Mouse (Mus musculus) gonadal fat pad, adult 2 months (tissue): ENCODE measurements around the gene Gadd45g. TPM values are rescaled to one million over a fixed set of nuclear protein-coding genes. Genes with fewer than 3 reads are reported as not detected.
"Not testable (repeated sequence)": the region's sequence is repeated elsewhere in the genome, so short reads cannot be mapped to it uniquely, and the experiment has no call there.

Source experiments
- DNase-seq: peaks from one replicate; pipeline ENCODE4 v3.0.0-alpha.2; 2012; ENCODE audit warnings: low read depth
- polyA plus RNA-seq: library from polyadenylated mRNA; depleted of rRNA; stranded (reverse); fragments of >200 nt; gene quantifications from 2 replicates; pipeline ENCODE4 v1.2.3, GENCODE M21; 2012

Gadd45g gene
- polyA plus RNA-seq, 1 experiment: 41.6 TPM

GRCm38 (mm10) chr13:51833611-51834010, 12.9 kb upstream of the Gadd45g start:
- DNase-seq: no peak

GRCm38 (mm10) chr13:51834024-51834423, 12.5 kb upstream of the Gadd45g start:
- not testable (repeated sequence) for DNase-seq

- no peak for DNase-seq
Measured at GRCm38 (mm10) chr13:51834520-51834919, 12.0 kb upstream of the Gadd45g start.

- not testable (repeated sequence) for DNase-seq
Measured at GRCm38 (mm10) chr13:51835208-51835607, 11.3 kb upstream of the Gadd45g start.

- no peak for DNase-seq
Measured at GRCm38 (mm10) chr13:51837402-51837801, 9.1 kb upstream of the Gadd45g start.

- DNase-seq: no peak
Measured at GRCm38 (mm10) chr13:51839250-51840026, 7.0 kb upstream of the Gadd45g start.

GRCm38 (mm10) chr13:51840702-51841101, 5.8 kb upstream of the Gadd45g start:
- no peak for DNase-seq

- DNase-seq: no peak
Measured at GRCm38 (mm10) chr13:51841541-51842115, 4.8 kb upstream of the Gadd45g start.

- no peak for DNase-seq
Measured at GRCm38 (mm10) chr13:51842191-51842590, 4.3 kb upstream of the Gadd45g start.

- DNase-seq: no peak
Measured at GRCm38 (mm10) chr13:51842773-51843172, 3.7 kb upstream of the Gadd45g start.

GRCm38 (mm10) chr13:51843298-51843697, 3.2 kb upstream of the Gadd45g start:
- DNase-seq: no peak

GRCm38 (mm10) chr13:51844118-51844517, 2.4 kb upstream of the Gadd45g start:
- DNase-seq: no peak

- DNase-seq: no peak
Measured at GRCm38 (mm10) chr13:51844661-51845060, 1.8 kb upstream of the Gadd45g start.

GRCm38 (mm10) chr13:51845072-51845471, 1.4 kb upstream of the Gadd45g start:
- DNase-seq: no peak

- no peak for DNase-seq
Measured at GRCm38 (mm10) chr13:51845591-51846191, 787 bp upstream of the Gadd45g start.

- no peak for DNase-seq
Measured at GRCm38 (mm10) chr13:51846868-51847793, 653 bp downstream of the Gadd45g start.

GRCm38 (mm10) chr13:51847979-51848480, 1.6 kb downstream of the Gadd45g start:
- no peak for DNase-seq

- no peak for DNase-seq
Measured at GRCm38 (mm10) chr13:51848481-51849240, 2.2 kb downstream of the Gadd45g start.

GRCm38 (mm10) chr13:51849241-51850033, 3.0 kb downstream of the Gadd45g start:
- DNase-seq: no peak

GRCm38 (mm10) chr13:51850565-51850964, 4.1 kb downstream of the Gadd45g start:
- DNase-seq: no peak
